Mouse (Mus musculus): ENCODE results near the gene Kiss1.
A peak's percentile ranks its signal among the peaks of the same experiment; 100 is the strongest.

The Kiss1 gene

DNA sequence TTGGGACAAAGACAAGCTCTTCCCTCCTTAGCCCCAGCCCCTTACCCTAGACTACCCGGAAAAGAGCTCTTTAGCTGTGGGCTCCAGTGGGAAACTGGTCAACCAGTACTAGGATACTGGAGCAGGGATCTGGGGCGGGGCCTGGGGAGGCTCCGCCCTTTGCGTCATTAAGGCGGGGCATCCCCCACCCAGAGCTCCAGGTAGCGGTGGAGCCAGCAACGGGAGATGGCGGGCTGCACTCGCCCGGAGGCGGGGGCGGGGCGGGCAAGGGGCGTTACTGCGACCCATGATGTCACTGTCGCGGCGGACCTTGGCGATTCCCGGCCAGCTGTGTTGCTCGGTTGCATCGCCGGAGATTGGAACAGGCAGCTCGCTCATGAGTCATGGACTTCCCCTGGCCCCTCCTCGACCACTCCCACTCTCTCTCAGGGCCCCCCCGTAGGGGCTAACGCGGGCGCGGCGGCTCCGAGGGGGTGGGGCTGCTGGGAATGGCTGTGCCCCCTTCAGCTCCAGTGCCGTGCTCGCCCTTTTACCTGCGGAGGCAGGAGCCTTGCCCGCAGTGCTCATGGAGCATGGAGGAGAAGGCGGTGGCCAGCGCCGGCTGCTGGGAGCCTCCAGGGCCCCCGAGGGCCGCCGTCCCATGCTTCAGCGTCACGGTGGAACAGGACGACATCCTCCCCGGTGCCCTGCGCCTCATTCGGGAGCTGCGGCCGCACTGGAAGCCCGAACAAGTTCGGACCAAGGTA is 41.8 kb downstream of the Kiss1 start, which contains the start of gene Etnk2:
Etnk2 (plus strand) TSS at position 297 of the 746 bp plus-strand sequence.
- DNase-seq, result peak; percentile 32 to 42

DNA sequence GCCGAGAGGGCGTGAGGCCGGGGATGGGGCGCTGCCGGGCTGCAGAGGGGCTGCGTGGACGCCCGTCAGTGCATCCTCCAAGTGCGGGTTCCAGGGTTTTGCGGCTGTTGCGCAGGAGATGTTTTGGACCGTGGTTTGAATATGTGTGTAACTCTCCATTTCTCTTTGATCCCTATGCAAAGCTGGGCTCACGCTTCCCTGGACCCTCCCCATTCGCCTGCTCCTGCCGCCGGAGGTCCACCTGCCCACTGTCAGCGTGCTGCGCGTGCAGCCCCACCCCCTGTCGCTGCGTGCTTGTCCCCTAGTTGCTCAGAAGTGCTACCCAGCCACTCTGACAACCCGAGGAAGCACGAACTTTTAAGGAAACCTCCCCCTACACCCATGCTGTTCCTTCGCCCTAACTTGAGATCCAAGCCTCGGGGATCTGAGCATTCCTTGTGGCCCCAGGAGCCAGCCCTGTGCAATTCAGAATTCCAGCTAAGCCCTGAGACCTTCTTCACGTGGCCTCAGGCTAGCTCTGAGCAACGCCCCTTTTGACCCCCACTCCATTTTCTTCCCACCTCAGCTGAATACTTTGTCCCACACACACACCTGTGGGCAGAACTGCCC is 42.5 kb downstream of the Kiss1 start:
- DNase-seq, result no peak

DNA sequence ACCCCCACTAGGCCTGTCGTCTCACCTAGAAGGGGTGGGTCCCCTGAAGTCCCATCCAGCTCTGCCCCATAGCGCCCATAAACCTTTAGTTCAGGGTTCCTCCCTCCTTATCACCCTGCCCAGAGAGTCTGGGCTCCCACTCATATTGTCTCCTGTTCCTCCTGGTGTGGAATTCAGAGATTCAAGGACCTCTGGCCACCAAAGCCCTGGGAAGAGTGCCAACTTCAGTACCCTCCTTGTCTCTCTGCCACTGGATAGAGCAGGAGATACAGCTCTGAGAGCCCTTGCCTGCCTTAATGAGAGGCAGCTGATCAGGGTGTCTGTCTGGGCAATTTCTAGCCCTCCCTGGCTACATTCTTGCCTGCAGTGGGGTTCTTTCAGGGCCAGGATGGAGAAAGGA is 43.2 kb downstream of the Kiss1 start:
- DNase-seq, result no peak

DNA sequence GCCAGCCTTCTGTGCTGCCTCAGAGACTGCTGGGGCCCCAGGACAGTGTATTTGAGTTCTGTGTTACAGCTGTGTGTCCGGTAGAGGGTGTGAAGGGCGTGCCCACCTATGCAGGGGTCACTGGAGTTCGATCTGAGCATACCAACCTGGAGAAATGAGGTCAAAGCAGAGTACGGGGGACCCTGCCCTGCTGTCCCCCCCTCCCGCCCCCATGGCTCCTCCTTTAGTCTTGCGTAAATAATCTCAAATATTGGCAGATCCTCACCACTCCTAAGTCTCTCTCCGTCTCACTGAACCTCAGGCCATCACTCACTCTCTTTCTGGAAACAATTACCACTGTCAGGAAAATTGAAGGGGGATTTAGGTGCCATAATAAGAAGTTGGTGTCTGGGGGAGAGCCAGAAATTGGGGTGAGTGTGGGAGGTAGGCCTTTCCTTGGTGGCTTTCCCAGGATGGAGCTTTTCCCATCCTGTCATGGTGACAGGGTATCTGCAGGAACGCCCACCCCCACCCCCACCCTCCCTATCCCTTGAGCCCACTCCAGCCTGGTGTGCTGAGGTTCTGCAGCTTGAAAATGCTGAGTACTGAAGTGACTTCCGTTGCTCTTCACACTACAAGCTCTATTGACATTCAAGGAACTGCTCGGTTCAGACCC is 45.4 kb downstream of the Kiss1 start:
- no peak for DNase-seq

DNA sequence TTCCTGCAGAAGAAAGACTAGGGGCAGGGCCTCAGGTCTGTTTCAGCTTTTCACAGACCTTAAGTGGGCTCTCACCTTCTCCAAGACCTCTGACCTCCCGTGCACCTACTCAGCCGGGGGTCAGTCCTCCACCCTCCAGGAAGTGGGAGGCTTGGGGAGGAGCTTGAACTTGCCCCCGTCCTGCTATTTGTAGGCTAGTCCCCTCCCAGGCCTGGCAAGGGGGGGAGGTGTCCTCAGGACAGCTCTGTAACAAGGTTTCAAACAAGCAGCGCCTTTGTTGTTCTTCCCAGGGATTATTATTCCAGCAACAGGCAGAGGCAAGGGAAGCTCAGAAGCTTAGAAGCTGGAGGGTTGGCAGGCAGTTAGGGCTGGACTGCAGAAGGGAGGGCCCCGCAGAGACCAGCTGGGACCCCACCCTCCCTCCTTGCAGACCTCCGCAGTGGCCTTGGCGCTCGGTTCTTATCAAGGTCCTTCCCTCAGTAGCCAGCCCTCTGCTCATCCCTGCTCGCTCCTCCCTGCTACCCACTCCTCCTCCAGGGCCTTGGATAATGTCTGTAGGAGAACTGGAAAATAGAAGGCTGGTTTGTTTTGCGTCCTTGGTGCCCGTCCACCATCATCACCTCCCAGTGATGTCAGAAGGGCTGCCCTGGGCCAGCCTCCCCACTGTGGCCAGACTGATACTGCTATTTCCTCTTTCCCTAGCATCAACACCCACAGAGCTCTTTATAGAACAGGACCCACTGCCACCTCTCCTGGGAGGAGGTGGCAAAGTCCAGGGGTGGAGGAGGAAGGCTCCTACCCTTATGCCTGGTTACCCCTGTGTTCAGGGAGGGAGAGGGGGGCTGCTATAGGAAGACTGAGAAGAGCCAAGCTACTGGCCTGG is 46.2 kb downstream of the Kiss1 start:
- DNase-seq, result no peak

DNA sequence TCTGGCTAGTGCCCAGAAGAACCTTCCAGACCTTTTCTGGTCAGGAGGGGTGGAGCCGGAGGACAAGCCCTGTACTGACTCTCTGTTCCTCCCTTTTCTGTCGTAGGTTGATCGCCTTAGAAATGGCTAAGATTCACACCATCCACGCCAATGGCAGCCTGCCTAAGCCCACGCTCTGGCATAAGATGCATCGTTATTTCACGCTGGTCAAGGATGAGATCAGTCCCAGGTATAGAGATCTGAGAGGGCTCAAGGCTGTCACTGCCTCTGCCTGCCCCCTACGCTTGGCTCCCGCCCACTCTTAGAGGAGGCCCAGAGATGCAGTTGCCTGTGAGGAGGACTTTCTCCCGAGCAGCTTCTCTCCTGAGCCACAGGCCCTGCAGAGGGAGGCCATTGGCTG is 47.0 kb downstream of the Kiss1 start:
- DNase-seq, result no peak

DNA sequence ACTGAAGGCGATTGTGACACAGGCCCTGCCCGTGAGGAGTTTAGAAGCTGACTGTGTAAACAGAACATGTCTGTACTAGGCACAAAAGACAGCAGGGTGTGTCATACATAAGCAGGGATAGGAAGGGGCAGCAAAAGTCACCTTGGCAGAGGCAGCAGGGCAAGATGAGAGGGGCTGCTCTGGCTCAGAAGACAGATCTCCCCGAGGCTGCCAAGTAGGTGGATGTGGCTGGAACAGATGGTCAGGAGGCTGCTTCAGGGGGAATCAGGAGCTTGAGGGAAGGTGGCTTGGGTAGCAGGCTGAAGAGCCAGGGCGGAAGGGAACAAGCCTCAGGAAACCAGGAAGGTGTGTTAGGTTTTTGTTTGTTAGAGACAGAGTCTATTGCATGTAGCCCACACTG is 48.7 kb downstream of the Kiss1 start:
- no peak for DNase-seq

DNA sequence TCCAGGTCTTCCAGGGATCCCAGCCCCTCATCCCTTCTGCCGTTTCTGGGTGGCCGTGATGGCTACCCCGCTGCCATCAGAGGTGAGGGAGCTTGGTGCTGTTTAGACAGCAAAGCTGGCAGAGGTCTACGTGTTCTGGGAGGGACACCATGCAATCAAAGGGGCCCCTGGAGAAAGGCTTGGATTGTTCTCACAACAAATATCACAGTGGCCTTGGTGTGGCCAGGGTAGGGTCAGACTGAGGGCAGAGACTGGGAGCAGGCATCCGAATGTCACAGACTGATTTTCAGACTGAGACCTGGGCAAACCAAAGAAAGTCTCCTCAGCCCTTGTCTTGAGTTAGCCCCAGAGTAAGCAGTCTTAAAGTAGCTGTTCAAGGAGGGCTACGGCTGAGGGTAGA is 49.8 kb downstream of the Kiss1 start:
- DNase-seq, result no peak

DNA sequence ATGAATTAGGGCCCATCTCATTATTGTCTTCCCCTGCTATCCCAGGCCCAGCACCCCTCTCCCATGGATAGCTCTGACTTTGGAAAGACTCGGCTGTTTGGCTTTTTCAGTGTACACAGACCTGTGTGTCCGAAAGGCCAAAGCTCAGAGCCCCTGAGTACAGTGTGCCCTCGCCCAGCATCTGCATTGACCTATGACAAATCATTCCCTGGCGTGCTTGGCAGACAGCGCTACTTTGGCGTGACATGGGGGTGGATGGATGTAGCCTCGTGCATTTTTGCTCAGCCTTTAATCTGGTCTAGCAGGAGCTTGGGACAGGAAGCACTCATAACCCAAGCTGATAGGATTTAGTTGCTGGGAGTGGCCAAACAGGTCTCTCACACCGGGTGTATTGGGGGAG is 50.4 kb downstream of the Kiss1 start:
- no peak for DNase-seq

DNA sequence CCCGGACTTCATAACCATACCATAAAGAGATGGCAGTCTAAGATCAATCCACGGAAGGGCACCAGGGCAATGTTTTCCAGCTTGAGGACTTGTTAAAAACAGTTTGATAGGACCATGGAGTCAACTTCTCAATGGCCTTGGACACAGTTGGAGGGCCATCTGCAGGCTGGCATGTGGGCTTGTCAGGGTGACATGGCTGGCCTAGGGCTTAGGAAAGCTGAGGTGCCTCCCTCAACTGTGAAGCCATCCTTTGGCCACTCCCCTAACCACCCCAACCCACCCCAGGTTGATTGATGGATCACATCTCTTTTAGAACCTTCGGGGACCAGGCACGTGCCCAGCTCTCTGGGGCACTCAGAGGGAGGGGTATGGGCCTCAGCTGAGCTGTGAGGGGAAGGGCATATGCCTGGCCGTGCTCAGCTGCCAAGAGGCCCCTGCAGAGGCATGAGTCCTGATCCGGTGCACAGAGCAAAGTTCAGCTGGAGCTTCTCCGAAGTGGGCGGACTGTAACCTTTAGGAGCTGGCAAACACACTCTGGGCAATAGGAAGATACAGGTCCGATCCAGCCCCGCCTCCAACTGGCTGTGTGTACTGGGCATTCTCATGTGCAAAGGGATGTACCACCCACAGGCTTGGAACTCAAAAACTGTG is 54.1 kb downstream of the Kiss1 start:
- DNase-seq, result no peak

DNA sequence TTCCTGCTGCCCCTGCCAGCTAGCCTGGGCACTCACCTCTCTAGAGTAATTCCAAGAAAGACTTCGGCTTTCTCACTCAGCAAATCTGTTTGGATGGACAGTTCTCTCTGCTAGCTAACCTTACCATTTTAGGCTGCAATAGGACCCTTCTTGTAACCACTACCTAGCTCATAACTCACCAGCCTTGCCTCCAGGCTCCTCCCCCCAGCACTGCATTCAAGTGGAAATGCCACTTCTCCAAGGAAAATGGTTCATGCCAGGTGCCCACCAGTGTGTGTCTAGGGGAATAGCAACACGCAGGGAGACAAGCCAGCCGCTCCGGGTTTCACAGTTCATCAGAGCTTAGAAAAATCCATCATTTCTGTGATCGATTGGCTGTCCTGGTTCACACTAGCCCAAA is 55.9 kb downstream of the Kiss1 start:
- DNase-seq, result no peak

Measured in thymus, adult 18-20 months (tissue).